Mouse (Mus musculus): ENCODE measurements around the gene Tssk6.

- TF ChIP-seq EP300 (IDR thresholded peaks at IDR 0.05; ENCODE audit: low read depth) (no peak), CTCF (IDR thresholded peaks at IDR 0.05; ENCODE audit: low read depth) (no peak)
Measured at GRCm38 (mm10) chr8:69863387-69864020, 38.5 kb upstream of the Tssk6 start.

Measured in liver, postnatal 0 days (tissue).